Mouse (Mus musculus) adrenal gland, adult 8-10 months (tissue): ENCODE results near the gene Tdrkh. TPM values are rescaled to one million over a fixed set of nuclear protein-coding genes. Genes with fewer than 3 reads are reported as not detected.

Experiments used
- DNase-seq: peaks from one replicate; pipeline ENCODE4 v3.0.0; 2022
- total RNA-seq, 4 experiments: library from RNA; stranded (reverse); gene quantifications; 2 replicates each; pipeline ENCODE4 v1.2.4; 2022

The Tdrkh gene
- total RNA-seq, 4 experiments from 2014 or later: 10.0 to 22.5 (median 15.9) TPM

GRCm38 (mm10) chr3:94463926-94464578, 51.0 kb downstream of the Tdrkh start:
- no peak for DNase-seq

GRCm38 (mm10) chr3:94465632-94466430, 52.8 kb downstream of the Tdrkh start:
- DNase-seq: no peak

GRCm38 (mm10) chr3:94468931-94469330, 55.9 kb downstream of the Tdrkh start:
- DNase-seq: no peak

- no peak for DNase-seq
These were observed 59.5 kb downstream of the Tdrkh start for GRCm38 (mm10) chr3:94472447-94473114.

- no peak for DNase-seq
These were observed 60.0 kb downstream of the Tdrkh start for GRCm38 (mm10) chr3:94473115-94473505.

GRCm38 (mm10) chr3:94473567-94474232, 60.6 kb downstream of the Tdrkh start:
- no peak for DNase-seq

GRCm38 (mm10) chr3:94476301-94477035, 63.4 kb downstream of the Tdrkh start:
- no peak for DNase-seq

- DNase-seq: no peak
These were observed 64.4 kb downstream of the Tdrkh start for GRCm38 (mm10) chr3:94477444-94477843.

- no peak for DNase-seq
These were observed 64.9 kb downstream of the Tdrkh start, which contains the start of gene Celf3 for GRCm38 (mm10) chr3:94477981-94478422. Gene Celf3, plus strand, starts transcription at chr3:94478295.

GRCm38 (mm10) chr3:94478591-94479169, 65.6 kb downstream of the Tdrkh start:
- DNase-seq: no peak

- no peak for DNase-seq
These were observed 66.5 kb downstream of the Tdrkh start for GRCm38 (mm10) chr3:94479564-94479963.

GRCm38 (mm10) chr3:94480291-94480884, 67.3 kb downstream of the Tdrkh start, which contains the start of gene Riiad1:
Gene Riiad1, minus strand, starts transcription at chr3:94480341.
- DNase-seq: no peak

GRCm38 (mm10) chr3:94481429-94481828, 68.4 kb downstream of the Tdrkh start:
- no peak for DNase-seq

GRCm38 (mm10) chr3:94482764-94483385, 69.8 kb downstream of the Tdrkh start:
- DNase-seq: peak; percentile 47

- peak; percentile 49 for DNase-seq
These were observed 70.8 kb downstream of the Tdrkh start for GRCm38 (mm10) chr3:94483790-94484439.

Other genes starting within 250 kb of the Tdrkh start
- gene Gm10696, start 235.1 kb upstream of the Tdrkh start, total RNA-seq: not detected
- gene Gm5286, start 216.6 kb upstream of the Tdrkh start, total RNA-seq: not detected
- not detected for gene Gm4778, start 149.2 kb upstream of the Tdrkh start, total RNA-seq
- 1 to 10 TPM; 7.5 to 9.5 (median 9.1) TPM for gene Them4, start 103.2 kb upstream of the Tdrkh start, total RNA-seq
- gene Them5, start 71.2 kb upstream of the Tdrkh start, total RNA-seq: not detected
- under 1 TPM; 0.35 to 0.71 (median 0.51) TPM for gene C2cd4d, start 50.8 kb upstream of the Tdrkh start, total RNA-seq
- gene Rorc, start 40.5 kb upstream of the Tdrkh start, total RNA-seq: 10 to 100 TPM; 14.6 to 27.6 (median 23.6) TPM
- gene Lingo4, start 14.8 kb upstream of the Tdrkh start, total RNA-seq: 1 to 10 TPM in 1 of 4 experiments, under 1 TPM in 3; 0.31 to 1.3 (median 0.78) TPM
- 10 to 100 TPM; 69.1 to 73.5 (median 71.4) TPM for gene Mrpl9, start 30.0 kb downstream of the Tdrkh start, total RNA-seq
- not detected for gene Oaz3, start 30.6 kb downstream of the Tdrkh start, total RNA-seq
- gene Celf3, start 65.0 kb downstream of the Tdrkh start, total RNA-seq: 10 to 100 TPM; 17.7 to 38.7 (median 29.4) TPM
- gene Riiad1, start 67.1 kb downstream of the Tdrkh start, total RNA-seq: 1 to 10 TPM; 2.4 to 8.5 (median 3.3) TPM
- 10 to 100 TPM; 47.4 to 56.8 (median 54.8) TPM for gene Snx27, start 169.4 kb downstream of the Tdrkh start, total RNA-seq
- gene Gm10972, start 229.8 kb downstream of the Tdrkh start, total RNA-seq: not detected
- 10 to 100 TPM; 14.5 to 18.2 (median 16.9) TPM for gene Tuft1, start 245.6 kb downstream of the Tdrkh start, total RNA-seq